Mouse (Mus musculus) G1E (cell line): ENCODE results near the gene Eif1.

Experiments
- CTCF ChIP-seq: IDR thresholded peaks from 2 replicates; pipeline ENCODE4 v1.5.1; 2012; ENCODE audit warnings: low read depth, low read length, inconsistent platforms, mixed read lengths
- TAL1 ChIP-seq: conservative IDR thresholded peaks from 2 replicates; pipeline ENCODE4 v1.6.1; 2012; ENCODE audit warnings: low read depth, low read length, inconsistent platforms, mixed read lengths

GRCm38 (mm10) chr11:100311656-100312055 is 8.0 kb upstream of the Eif1 start:
- no peak for TF ChIP-seq CTCF
- no peak for TF ChIP-seq TAL1
